Mouse (Mus musculus) E14TG2a.4 (cell line): ENCODE measurements around the gene Zfp280d.

ENCODE experiments used
- CTCF ChIP-seq: conservative IDR thresholded peaks from 2 replicates; pipeline ENCODE4 v1.5.1; 2014; ENCODE audit warnings: low read length
- NANOG ChIP-seq: IDR thresholded peaks from 2 replicates; pipeline ENCODE4 v1.6.1; 2014; ENCODE audit warnings: borderline replicate concordance, low read length, mixed read lengths

- no peak for TF ChIP-seq CTCF
- TF ChIP-seq NANOG = no peak
Measured at GRCm38 (mm10) chr9:72339119-72339518, 64.5 kb downstream of the Zfp280d start.
